Mouse (Mus musculus): Measurements from ENCODE around the gene Cops7a. TPM values are rescaled to one million over a fixed set of nuclear protein-coding genes. Genes with fewer than 3 reads are reported as not detected.

Gene Cops7a
- 153 TPM for polyA plus RNA-seq (2021)

DNA sequence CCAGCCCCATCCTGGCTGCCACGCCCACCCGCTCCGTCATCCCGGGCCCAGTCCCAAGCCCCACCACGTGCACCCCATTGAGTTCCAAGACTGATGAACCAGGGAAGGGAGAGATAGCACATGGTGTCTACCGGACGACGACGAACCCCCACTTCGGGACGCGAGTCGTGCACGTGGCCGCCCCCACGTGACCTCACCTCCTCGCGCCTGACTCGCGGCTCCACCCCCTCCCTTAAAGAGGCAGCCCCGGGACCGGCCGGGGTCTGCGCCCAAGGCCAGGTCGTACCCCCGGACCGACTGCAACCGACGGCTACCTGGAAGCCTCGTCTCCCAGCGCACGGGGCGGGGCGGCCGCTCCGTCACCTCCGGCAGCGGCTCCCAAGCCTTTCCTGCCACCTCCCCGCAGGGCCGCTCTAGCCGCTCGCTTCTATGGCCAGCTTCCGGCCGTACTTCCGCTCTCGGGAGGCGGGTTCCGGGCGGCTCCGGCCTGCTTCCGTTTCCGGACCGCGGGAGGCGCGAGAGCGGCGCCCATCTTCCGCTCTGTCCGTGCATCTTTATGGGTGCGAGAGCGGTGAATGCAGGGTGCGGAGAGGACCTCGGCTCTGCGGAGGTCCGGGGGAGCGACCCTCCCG, at the start of gene Cops7a:
Cops7a (minus strand) TSS at position 451 of the 632 bp plus-strand sequence.
- no peaks in the 10 kb centered on the region for H3K27me3 ChIP-seq
- CTCF ChIA-PET = interaction anchor here (0.6 to 1.5 kb wide), 3 partner anchors 8 to 35 kb away, joined by 3 read pairs; partner anchors contain the start of gene Mlf2
- peak; percentile 75 for DNase-seq (ENCODE audit: low read depth, low spot score)
- ATAC-seq = peak; percentile 76
- no peak for TF ChIP-seq CTCF (IDR thresholded peaks at IDR 0.05)
- POLR2A ChIA-PET = interaction anchor here (0.7 to 1.7 kb wide), 6 partner anchors 17 to 165 kb away, joined by 3 to 7 read pairs (median 4); partner anchors contain the start of gene Mlf2
- in situ Hi-C loops (cut with MboI; ENCODE audit: low pct_unique_long_range_greater_than_20kb) = no loop called here

DNA sequence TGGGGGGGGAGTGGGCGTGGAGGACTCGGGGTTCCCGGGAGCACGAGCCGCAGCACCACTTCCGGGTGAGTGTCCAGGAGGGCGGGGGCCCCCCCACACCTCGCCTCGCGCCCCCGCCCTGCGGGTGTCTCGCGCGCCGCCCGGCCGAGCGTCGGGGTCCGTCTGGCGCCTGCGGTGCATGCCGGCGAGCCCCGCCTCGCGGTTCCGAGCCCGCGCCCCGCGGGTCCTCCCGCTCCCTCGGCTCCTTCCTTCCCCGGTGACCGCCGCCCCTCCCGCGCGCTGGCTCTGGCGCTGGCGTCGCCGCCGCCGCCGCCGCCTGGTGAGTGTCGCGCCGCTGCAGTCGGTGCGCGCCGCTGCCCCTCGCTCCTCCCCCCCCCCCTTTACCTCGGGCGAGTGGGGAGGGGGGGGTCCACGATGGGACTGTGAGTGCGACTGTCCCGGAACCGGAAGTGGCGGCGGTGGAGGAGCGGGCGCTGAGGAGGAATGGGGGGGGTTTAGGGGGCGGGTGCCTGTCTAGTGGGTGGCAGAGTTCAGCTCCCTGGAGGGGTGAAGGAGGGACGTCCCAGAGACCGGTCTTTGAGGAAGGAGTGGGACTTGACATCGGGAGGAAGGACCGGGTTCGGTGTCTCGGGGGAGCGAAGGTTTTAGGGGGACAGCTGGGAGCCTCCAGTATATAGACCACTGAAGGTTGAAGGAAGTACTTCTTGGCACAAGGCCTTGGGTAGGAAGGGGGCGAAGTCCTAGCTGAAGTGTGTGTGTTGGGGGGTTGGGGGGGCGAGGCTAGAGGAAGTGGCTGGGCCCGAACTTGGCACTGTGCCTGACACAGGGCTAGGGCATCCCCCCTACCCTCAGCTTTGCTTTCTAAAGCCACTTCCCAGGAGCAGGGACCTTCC, 44.1 kb upstream of the Cops7a start:
- no peaks in the 10 kb centered on the region for H3K27me3 ChIP-seq
- ChIA-PET CTCF (no interaction called here), POLR2A (interaction anchor here (0.6 to 1.7 kb wide), 3 partner anchors 25 to 146 kb away, joined by 3 to 4 read pairs (median 4); partner anchors contain the start of gene Gpr162)
- TF ChIP-seq CTCF (IDR thresholded peaks at IDR 0.05) = no peak
- ATAC-seq (peak; percentile 61), DNase-seq (ENCODE audit: low read depth, low spot score) (peak; percentile 22)
- in situ Hi-C loops (cut with MboI; ENCODE audit: low pct_unique_long_range_greater_than_20kb) = no loop called here

DNA sequence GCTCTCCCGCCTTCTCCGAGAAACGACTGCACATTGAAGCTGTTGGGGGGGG, 43.6 kb upstream of the Cops7a start, which contains the start of gene Zfp384:
Zfp384 (plus strand) TSS at position 17 of the 52 bp plus-strand sequence.
- TF ChIP-seq CTCF (IDR thresholded peaks at IDR 0.05) = no peak
- ChIA-PET POLR2A (interaction anchor here (0.9 to 1.7 kb wide), 2 partner anchors 9 to 30 kb away, joined by 3 to 4 read pairs; no protein-coding TSS in a partner anchor), CTCF (no interaction called here)
- DNase-seq (ENCODE audit: low read depth, low spot score) (no peak), ATAC-seq (no peak)
- in situ Hi-C loops (cut with MboI; ENCODE audit: low pct_unique_long_range_greater_than_20kb) = no loop called here
- no peaks in the 10 kb centered on the region for H3K27me3 ChIP-seq

DNA sequence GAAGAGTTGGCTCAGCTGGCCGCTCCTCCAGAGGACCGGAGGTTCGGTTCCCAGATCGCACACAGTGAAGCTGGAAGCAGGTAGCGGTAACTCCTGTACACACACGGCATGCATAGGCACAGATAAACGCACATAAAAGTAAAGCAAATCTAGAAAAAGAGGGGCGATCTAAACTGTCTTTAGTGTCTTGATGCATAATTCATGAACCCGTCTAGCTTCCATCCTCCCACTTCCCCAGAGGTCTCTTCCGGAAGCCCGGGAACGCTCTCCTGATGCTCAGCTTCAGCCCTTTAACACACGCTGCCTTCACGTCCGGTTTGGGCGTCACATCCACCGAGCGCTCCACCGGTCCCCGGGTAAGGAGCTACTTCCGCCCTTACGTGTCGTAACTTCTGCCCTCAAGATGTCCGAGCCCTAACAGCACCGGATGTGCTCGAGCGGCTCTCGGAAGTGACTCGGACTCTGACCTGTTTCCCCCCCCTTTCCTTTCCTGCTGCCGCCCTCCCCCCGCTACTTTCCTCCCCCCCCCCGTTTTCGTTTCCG, 43.3 kb upstream of the Cops7a start:
- H3K27me3 ChIP-seq = no peaks in the 10 kb centered on the region
- ATAC-seq = peak; percentile 90
- peak; percentile 93 for DNase-seq (ENCODE audit: low read depth, low spot score)
- ChIA-PET POLR2A (interaction anchor here (0.5 to 1.7 kb wide), 6 partner anchors 9 to 62 kb away, joined by 3 to 4 read pairs (median 3); partner anchors contain the start of gene Pianp), CTCF (interaction anchor here (0.9 to 2.4 kb wide), 6 partner anchors 15 to 149 kb away, joined by 3 to 8 read pairs (median 5); partner anchors contain the start of gene Mlf2)
- in situ Hi-C loops (cut with MboI; ENCODE audit: low pct_unique_long_range_greater_than_20kb) = no loop called here
- TF ChIP-seq CTCF (IDR thresholded peaks at IDR 0.05) = no peak

DNA sequence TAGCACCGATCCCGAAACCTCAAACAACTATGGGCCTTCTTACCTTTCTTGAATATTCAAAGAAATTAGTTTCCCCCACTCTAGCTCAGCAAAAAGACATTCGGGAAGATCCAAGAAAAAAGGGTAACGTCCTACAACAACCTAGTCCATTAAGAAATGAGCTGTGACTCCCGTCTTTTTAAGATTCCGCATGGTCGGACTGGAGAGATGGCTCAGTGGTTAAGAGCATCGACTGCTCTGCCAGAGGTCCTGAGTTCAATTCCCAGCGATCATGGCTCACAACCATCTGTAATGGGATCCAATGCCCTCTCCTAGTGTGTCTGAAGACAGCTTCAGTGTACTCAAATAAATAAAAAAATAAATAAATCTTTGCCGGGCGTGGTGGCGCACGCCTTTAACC, 42.7 kb upstream of the Cops7a start:
- in situ Hi-C loops (cut with MboI; ENCODE audit: low pct_unique_long_range_greater_than_20kb) = no loop called here
- DNase-seq (ENCODE audit: low read depth, low spot score) = no peak

DNA sequence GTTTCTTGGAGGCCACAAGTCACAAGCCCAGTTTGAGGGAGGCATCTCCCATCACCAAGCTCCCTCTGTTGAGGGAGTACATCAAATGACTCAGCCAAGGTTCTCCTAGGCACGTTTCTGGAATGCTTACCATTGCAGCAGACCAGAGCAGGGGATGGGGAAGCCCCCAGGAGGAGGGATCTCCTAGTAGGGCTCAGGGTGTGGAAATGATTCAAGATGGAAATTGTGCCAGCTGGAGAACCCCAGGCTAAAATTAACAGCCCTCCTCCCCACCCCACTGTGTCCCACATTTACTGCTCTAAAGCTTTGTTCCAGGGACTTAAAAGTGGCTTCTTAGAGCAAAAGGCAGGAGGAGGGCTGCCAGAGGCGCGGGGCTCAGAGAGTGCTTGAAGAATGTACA, 39.7 kb upstream of the Cops7a start:
- H3K27me3 ChIP-seq = no peaks in the 10 kb centered on the region
- in situ Hi-C loops (cut with MboI; ENCODE audit: low pct_unique_long_range_greater_than_20kb) = no loop called here

More for the DNA sequence above, 42.7 kb upstream of the Cops7a start:
- ChIA-PET CTCF (interaction anchor here (0.9 to 2.4 kb wide), 8 partner anchors 13 to 148 kb away, joined by 3 to 8 read pairs (median 4); partner anchors contain the start of gene Mlf2), POLR2A (interaction anchor here (0.5 to 1.7 kb wide), 6 partner anchors 8 to 61 kb away, joined by 3 to 4 read pairs (median 3); partner anchors contain the start of gene Pianp)
- TF ChIP-seq CTCF (IDR thresholded peaks at IDR 0.05) = no peak
- no peaks in the 10 kb centered on the region for H3K27me3 ChIP-seq
- no peak for ATAC-seq

DNA sequence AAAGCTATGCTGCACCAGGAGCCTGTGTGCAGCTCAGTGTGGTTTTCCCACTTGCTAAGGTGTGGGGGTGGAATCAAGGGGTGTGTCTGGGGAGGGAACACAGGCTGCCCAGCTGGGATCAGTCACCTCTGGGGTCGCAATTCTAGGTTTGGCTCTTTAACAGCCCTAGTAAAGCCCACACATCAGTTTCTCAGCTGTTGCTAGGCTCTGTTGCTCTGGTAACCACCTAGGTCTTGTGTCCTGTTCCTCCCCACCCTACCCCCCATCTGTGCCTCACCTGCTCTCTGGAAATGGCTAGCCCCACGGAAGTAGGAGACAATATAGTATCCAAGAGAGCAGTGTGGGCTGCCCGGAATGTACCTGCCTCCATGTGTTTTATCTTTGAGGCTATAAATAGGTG, 38.4 kb upstream of the Cops7a start:
- TF ChIP-seq CTCF (IDR thresholded peaks at IDR 0.05) = no peak
- no peaks in the 10 kb centered on the region for H3K27me3 ChIP-seq
- in situ Hi-C loops (cut with MboI; ENCODE audit: low pct_unique_long_range_greater_than_20kb) = no loop called here
- DNase-seq (ENCODE audit: low read depth, low spot score) = no peak
- no peak for ATAC-seq
- ChIA-PET POLR2A (no interaction called here), CTCF (interaction anchor here (1.2 kb wide), 1 partner anchor 37 kb away, joined by 3 read pairs; no protein-coding TSS in a partner anchor)

More for the DNA sequence above, 39.7 kb upstream of the Cops7a start:
- CTCF ChIA-PET = interaction anchor here (1.0 to 2.1 kb wide), 3 partner anchors 9 to 101 kb away, joined by 3 to 7 read pairs (median 6); partner anchors contain the start of genes Mlf2 and Pianp
- POLR2A ChIA-PET = no interaction called here
- no peak for ATAC-seq
- no peak for TF ChIP-seq CTCF (IDR thresholded peaks at IDR 0.05)
- DNase-seq (ENCODE audit: low read depth, low spot score) = no peak

DNA sequence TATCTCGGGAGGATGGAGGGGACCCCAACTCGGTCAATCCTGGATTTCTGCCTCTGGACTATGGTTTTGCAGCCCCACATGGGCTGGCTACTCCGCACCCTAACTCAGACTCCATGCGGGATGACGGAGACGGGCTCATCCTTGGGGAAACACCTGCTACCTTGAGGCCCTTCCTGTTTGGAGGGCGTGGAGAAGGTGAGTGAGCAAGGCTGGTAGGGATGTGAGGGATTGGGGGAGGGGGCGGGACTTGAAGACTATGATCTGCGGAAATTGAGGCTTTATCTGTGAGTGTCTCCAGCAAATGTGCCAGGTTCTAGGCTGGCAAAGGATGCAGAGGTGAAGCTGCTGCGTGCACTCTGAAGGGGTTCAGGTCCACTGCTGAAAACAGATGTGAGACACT, 34.2 kb upstream of the Cops7a start:
- in situ Hi-C loops (cut with MboI; ENCODE audit: low pct_unique_long_range_greater_than_20kb) = no loop called here
- DNase-seq (ENCODE audit: low read depth, low spot score) (no peak), ATAC-seq (no peak)
- ChIA-PET CTCF (no interaction called here), POLR2A (interaction anchor here (1.0 kb wide), 1 partner anchor 9 kb away, joined by 3 read pairs; the partner anchor contains the start of gene Zfp384)
- no peaks in the 10 kb centered on the region for H3K27me3 ChIP-seq
- TF ChIP-seq CTCF (IDR thresholded peaks at IDR 0.05) = no peak

DNA sequence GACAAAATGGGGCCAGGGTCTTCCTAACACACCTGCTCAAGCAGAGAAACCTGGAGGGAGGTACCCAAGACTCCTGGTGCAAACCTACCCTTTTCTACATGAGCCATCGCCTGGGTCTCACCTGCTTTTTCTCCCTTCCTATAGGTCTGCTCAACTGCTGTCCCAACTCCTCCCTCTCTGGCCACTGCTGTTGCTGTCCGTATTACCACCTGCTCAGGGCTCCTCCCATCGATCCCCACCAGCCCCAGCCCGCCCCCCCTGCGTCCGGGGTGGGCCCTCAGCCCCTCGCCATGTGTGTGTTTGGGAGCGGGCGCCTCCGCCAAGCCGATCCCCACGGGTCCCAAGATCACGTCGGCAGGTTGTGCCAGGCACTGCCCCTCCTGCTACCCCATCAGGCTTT, 33.8 kb upstream of the Cops7a start:
- TF ChIP-seq CTCF (IDR thresholded peaks at IDR 0.05) = no peak
- in situ Hi-C loops (cut with MboI; ENCODE audit: low pct_unique_long_range_greater_than_20kb) = no loop called here
- ATAC-seq (no peak), DNase-seq (ENCODE audit: low read depth, low spot score) (no peak)
- H3K27me3 ChIP-seq = no peaks in the 10 kb centered on the region
- ChIA-PET CTCF (no interaction called here), POLR2A (interaction anchor here (1.4 kb wide), 1 partner anchor 9 kb away, joined by 3 read pairs; no protein-coding TSS in a partner anchor)

DNA sequence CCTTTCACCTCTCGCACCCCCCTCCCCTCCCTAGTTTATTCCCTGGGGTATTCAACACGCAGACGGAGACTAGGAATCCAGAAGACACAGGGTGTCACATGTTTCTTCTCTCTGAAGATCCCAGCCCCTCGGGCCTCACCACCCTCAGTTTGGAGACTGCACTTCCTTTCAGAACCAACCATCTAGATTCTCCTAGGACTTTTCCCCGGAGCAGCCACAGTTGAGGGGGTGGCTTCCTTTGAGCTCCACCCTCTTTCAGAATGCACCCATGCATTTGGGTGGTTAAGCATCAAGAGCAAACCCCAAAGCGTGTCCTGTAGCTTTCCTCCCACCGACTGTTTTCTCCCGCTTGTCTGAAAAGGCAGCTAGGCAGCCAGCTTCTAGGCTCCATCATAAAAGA, 32.7 kb upstream of the Cops7a start:
- CTCF ChIA-PET = no interaction called here
- no peaks in the 10 kb centered on the region for H3K27me3 ChIP-seq
- no peak for TF ChIP-seq CTCF (IDR thresholded peaks at IDR 0.05)
- ATAC-seq (no peak), DNase-seq (ENCODE audit: low read depth, low spot score) (no peak)
- POLR2A ChIA-PET = interaction anchor here (0.6 to 1.4 kb wide), 4 partner anchors 10 to 183 kb away, joined by 3 to 4 read pairs (median 3); partner anchors contain the start of gene Cops7a
- in situ Hi-C loops (cut with MboI; ENCODE audit: low pct_unique_long_range_greater_than_20kb) = no loop called here
